Mouse (Mus musculus): ENCODE measurements around the gene Olfr1151.

Olfr1151 gene

DNA sequence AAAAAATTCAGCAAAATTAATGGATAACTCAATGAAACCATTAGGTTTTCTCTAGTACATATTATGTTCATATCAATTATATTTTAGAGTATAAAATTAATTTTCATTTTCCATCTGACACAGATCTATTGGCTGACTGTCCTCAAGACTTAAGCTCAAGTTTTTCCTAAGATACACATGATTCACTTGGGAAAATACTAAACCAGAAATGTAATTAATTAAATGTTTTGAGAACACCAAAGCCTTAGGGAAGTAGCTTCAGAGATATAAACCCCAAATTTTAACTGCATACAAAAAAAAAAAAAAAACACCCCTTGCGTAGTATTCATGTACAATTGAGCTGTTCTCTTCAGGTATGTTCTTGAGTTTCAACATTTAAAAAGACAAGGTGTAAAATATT is at the start of gene Olfr1151:
Gene Olfr1151 (plus strand): TSS at position 301 of the 400 bp plus-strand sequence.
- no peak for DNase-seq (ENCODE audit: low read depth, low spot score)

DNA sequence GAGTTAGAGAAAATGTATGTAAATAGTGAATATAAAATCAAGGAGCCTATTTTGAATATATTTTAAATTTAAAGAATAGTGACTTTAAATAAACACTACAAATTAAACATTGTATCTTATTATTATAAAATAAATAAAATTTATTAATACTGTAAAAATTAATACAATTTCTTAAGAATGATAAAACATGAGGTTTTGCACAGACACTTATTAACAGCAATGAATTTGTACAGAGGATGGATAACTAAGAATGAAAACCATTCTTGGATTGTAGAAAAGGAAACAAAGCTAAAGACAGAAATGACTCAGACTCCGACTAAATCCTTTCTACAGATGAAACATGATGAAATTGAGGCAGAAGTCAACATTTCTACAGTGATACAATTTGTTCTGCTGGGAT is 46.1 kb upstream of the Olfr1151 start, which contains the start of gene Olfr1145:
Gene Olfr1145 (plus strand): TSS at position 301 of the 400 bp plus-strand sequence.
- no peak for DNase-seq (ENCODE audit: low read depth, low spot score)

DNA sequence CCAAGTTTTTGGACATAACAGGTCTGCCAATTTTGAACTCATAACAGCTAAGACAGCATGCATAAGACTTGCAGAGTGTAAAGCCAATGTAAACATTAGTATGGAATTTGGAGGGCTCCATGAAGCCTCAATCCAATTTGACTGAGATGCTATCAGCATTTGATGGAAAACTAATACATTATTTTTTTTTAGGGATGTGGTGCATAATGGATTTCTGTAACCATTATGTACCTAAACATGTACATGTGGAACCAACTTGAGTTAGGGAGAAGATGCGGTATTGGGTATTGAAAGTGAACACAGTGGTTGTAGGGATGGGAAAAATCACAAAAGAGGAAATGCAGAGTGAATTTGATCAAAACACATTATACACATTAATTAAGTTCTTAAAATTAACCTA is 25.4 kb upstream of the Olfr1151 start, which contains the start of gene Olfr1148:
Gene Olfr1148 (plus strand): TSS at position 301 of the 400 bp plus-strand sequence.
- no peak for DNase-seq (ENCODE audit: low read depth, low spot score)

DNA sequence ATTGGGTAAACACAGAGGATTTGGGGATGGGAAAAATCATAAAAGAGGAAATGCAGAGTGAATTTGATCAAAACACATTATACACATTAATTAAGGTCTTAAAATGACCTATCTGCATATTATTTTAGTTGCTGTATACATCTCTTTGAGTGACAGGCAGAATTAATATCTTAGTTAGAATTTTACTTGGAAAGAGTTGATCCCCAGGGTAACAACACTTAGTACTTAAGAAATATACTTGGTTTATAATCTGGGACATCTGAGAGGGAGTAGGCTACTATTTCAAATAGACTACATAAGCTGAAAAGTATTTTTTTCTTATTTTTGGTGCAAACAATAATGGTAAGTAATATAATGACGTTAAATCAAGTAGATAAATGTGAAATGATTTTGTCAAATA is 12.0 kb upstream of the Olfr1151 start, which contains the start of gene Olfr1150-ps1:
Gene Olfr1150-ps1 (plus strand): TSS at position 301 of the 400 bp plus-strand sequence.
- no peak for DNase-seq (ENCODE audit: low read depth, low spot score)

DNA sequence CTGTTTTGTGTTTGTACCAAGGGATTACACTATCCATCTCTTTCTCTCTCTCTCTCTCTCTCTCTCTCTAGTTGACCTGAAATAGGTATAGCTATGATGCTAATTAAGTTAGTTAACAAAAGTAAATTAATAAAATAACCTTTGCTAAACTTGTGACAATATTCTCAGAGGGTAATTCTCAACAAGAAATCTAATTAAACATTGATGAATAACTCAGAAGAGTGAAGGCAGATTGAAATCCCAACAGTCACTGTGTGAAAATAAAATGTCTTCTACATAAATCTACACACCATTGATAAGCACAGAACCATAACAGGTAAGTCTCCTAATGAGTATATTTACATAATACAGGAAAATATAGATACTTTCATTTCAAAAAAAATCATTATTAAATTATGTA is 10.5 kb downstream of the Olfr1151 start, which contains the start of gene Olfr1152:
Gene Olfr1152 (plus strand): TSS at position 301 of the 400 bp plus-strand sequence.
- DNase-seq (ENCODE audit: low read depth, low spot score), result no peak

DNA sequence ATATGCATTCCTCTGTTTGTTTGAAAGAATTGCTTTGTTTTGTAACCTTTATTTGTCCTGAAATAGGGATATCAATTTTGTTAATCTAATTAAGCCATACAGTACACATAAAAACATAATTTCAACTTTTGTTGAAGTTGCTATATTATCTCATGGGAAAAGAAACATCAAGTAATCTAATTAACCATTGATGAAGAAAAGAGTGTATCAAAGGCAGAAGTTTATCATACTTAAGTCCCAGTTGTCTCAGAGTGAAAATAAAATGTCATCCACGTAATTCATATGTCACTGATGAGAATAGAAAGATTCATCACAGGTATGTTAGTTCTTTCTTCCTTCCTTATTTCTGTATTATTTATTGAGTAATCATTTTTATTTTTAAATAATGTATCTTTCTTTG is 39.0 kb downstream of the Olfr1151 start, which contains the start of gene Olfr1153:
Gene Olfr1153 (plus strand): TSS at position 301 of the 400 bp plus-strand sequence.
- no peak for DNase-seq (ENCODE audit: low read depth, low spot score)

DNA sequence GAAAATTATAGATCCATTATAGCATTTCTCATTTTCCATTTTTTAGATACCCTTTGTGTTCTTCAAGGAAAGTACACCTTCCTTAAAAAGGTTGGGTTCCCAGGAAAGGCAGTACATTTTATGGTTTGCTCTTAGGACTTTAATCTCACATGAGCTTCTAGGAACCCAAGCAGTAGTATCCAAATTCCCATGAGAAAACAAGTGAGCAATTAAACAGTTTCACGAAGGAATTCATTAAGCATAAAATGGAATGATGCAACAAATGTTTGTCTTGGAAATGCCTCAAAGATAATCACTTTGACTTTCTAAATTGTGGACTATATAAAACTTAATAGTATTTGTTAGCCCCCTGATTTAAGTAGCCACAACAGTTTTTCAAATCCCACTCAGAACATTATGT is 49.4 kb downstream of the Olfr1151 start, which contains the start of gene Olfr1154:
Gene Olfr1154 (minus strand): TSS at position 101 of the 400 bp plus-strand sequence.
- DNase-seq (ENCODE audit: low read depth, low spot score), result no peak
